Mouse (Mus musculus): ENCODE data around the gene Rhbdf2. TPM values are rescaled to one million over a fixed set of nuclear protein-coding genes. Genes with fewer than 3 reads are reported as not detected.

Gene Rhbdf2
- polyA plus RNA-seq, 1 experiment = 22.9 TPM

GRCm38 (mm10) chr11:116660181-116660580 lies 33.4 kb upstream of the Rhbdf2 start:
- H3K27me3 ChIP-seq (replicated peaks) = peaks cover 90% of the 10 kb centered on the region
- peaks cover 50% of the 10 kb centered on the region for H3K4me1 ChIP-seq

GRCm38 (mm10) chr11:116659027-116659621 lies 32.3 kb upstream of the Rhbdf2 start:
- no peaks in the 10 kb centered on the region for H3K9me3 ChIP-seq
- H3K36me3 ChIP-seq (replicated peaks; ENCODE audit: low read length) = no peaks in the 10 kb centered on the region
- H3K4me3 ChIP-seq (replicated peaks) = no peak overlapping the region
- H3K27me3 ChIP-seq (replicated peaks) = peaks cover 92% of the 10 kb centered on the region
- peaks cover 53% of the 10 kb centered on the region for H3K4me1 ChIP-seq
- no peak for TF ChIP-seq FLI1 (IDR thresholded peaks at IDR 0.05; ENCODE audit: low read length)
- TF ChIP-seq GATA1 (IDR thresholded peaks at IDR 0.05; ENCODE audit: borderline replicate concordance, low read length) = no peak

More at GRCm38 (mm10) chr11:116660181-116660580, 33.4 kb upstream of the Rhbdf2 start:
- TF ChIP-seq FLI1 (IDR thresholded peaks at IDR 0.05; ENCODE audit: low read length) = no peak
- no peak for TF ChIP-seq GATA1 (IDR thresholded peaks at IDR 0.05; ENCODE audit: borderline replicate concordance, low read length)
- Histone ChIP-seq H3K4me3 (replicated peaks) (no peak overlapping the region), H3K9me3 (no peaks in the 10 kb centered on the region), H3K36me3 (replicated peaks; ENCODE audit: low read length) (no peaks in the 10 kb centered on the region)

GRCm38 (mm10) chr11:116658238-116658637 lies 31.4 kb upstream of the Rhbdf2 start:
- no peaks in the 10 kb centered on the region for H3K9me3 ChIP-seq
- peaks cover 54% of the 10 kb centered on the region for H3K4me1 ChIP-seq
- no peak for TF ChIP-seq FLI1 (IDR thresholded peaks at IDR 0.05; ENCODE audit: low read length)
- no peak for TF ChIP-seq GATA1 (IDR thresholded peaks at IDR 0.05; ENCODE audit: borderline replicate concordance, low read length)
- H3K4me3 ChIP-seq (replicated peaks) = peak overlapping the region; percentile 57
- H3K36me3 ChIP-seq (replicated peaks; ENCODE audit: low read length) = no peaks in the 10 kb centered on the region
- H3K27me3 ChIP-seq (replicated peaks) = peaks cover 92% of the 10 kb centered on the region

GRCm38 (mm10) chr11:116657311-116658223 lies 30.7 kb upstream of the Rhbdf2 start:
- H3K9me3 ChIP-seq = no peaks in the 10 kb centered on the region
- peak overlapping the region; percentile 83 for H3K4me3 ChIP-seq (replicated peaks)
- TF ChIP-seq FLI1 (IDR thresholded peaks at IDR 0.05; ENCODE audit: low read length) (no peak), GATA1 (IDR thresholded peaks at IDR 0.05; ENCODE audit: borderline replicate concordance, low read length) (no peak)
- no peaks in the 10 kb centered on the region for H3K36me3 ChIP-seq (replicated peaks; ENCODE audit: low read length)
- H3K27me3 ChIP-seq (replicated peaks) = peaks cover 92% of the 10 kb centered on the region
- H3K4me1 ChIP-seq = peaks cover 52% of the 10 kb centered on the region

GRCm38 (mm10) chr11:116656348-116657191 lies 29.8 kb upstream of the Rhbdf2 start:
- Histone ChIP-seq H3K36me3 (replicated peaks; ENCODE audit: low read length) (no peaks in the 10 kb centered on the region), H3K4me1 (peaks cover 56% of the 10 kb centered on the region), H3K9me3 (no peaks in the 10 kb centered on the region), H3K27me3 (replicated peaks) (peaks cover 92% of the 10 kb centered on the region), H3K4me3 (replicated peaks) (no peak overlapping the region)
- no peak for TF ChIP-seq FLI1 (IDR thresholded peaks at IDR 0.05; ENCODE audit: low read length)
- no peak for TF ChIP-seq GATA1 (IDR thresholded peaks at IDR 0.05; ENCODE audit: borderline replicate concordance, low read length)

- H3K9me3 ChIP-seq = no peaks in the 10 kb centered on the region
- H3K27me3 ChIP-seq (replicated peaks) = peaks cover 92% of the 10 kb centered on the region
- H3K4me1 ChIP-seq = peaks cover 51% of the 10 kb centered on the region
- no peak for TF ChIP-seq GATA1 (IDR thresholded peaks at IDR 0.05; ENCODE audit: borderline replicate concordance, low read length)
- no peak for TF ChIP-seq FLI1 (IDR thresholded peaks at IDR 0.05; ENCODE audit: low read length)
- no peaks in the 10 kb centered on the region for H3K36me3 ChIP-seq (replicated peaks; ENCODE audit: low read length)
- H3K4me3 ChIP-seq (replicated peaks) = peak within 1 kb of the TSS; percentile 88
Measured at GRCm38 (mm10) chr11:116654255-116654821, 27.5 kb upstream of the Rhbdf2 start, which contains the start of gene Cygb. TSS of gene Cygb (minus strand) at chr11:116654313.

- Histone ChIP-seq H3K4me1 (peaks cover 51% of the 10 kb centered on the region), H3K4me3 (replicated peaks) (peak overlapping the region; percentile 88), H3K27me3 (replicated peaks) (peaks cover 92% of the 10 kb centered on the region), H3K9me3 (no peaks in the 10 kb centered on the region), H3K36me3 (replicated peaks; ENCODE audit: low read length) (no peaks in the 10 kb centered on the region)
- no peak for TF ChIP-seq FLI1 (IDR thresholded peaks at IDR 0.05; ENCODE audit: low read length)
- TF ChIP-seq GATA1 (IDR thresholded peaks at IDR 0.05; ENCODE audit: borderline replicate concordance, low read length) = no peak
Measured at GRCm38 (mm10) chr11:116653709-116654221, 26.9 kb upstream of the Rhbdf2 start.

- no peak for TF ChIP-seq GATA1 (IDR thresholded peaks at IDR 0.05; ENCODE audit: borderline replicate concordance, low read length)
- no peak for TF ChIP-seq FLI1 (IDR thresholded peaks at IDR 0.05; ENCODE audit: low read length)
- Histone ChIP-seq H3K36me3 (replicated peaks; ENCODE audit: low read length) (no peaks in the 10 kb centered on the region), H3K9me3 (no peaks in the 10 kb centered on the region), H3K4me1 (peaks cover 49% of the 10 kb centered on the region), H3K27me3 (replicated peaks) (peaks cover 96% of the 10 kb centered on the region), H3K4me3 (replicated peaks) (peak within 1 kb of the TSS; percentile 88)
Measured at GRCm38 (mm10) chr11:116653234-116653633, 26.4 kb upstream of the Rhbdf2 start, which contains the start of gene Prcd. TSS of gene Prcd (plus strand) at chr11:116653534.

Measured in megakaryocyte, embryonic 14.5 days (primary cell).